Mouse (Mus musculus): ENCODE measurements around the gene Fmnl2. TPM values are rescaled to one million over a fixed set of nuclear protein-coding genes. Genes with fewer than 3 reads are reported as not detected.
A peak's percentile ranks its signal among the peaks of the same experiment; 100 is the strongest.

The Fmnl2 gene
- polyA plus RNA-seq, 1 experiment from 2014 or later = 10.2 TPM

DNA sequence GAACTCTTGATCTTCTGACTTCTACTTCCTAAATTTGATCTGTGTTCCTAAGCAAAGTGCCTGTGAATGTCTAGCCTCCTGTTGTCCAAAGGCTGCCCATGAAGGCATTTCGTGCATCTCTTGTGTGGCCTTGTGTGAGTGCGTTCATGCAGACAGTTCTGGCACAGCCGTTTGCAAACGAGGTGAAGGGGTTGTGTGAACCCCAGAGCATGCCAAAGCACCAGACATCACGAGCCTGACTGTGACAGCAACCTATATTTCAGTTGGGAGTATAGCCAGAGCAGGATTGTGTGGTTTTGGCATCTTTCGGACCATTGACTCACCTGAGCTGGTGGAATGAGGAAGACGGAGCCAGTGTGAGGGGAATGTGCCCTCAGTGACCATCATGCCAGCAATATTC lies 148.5 kb downstream of the Fmnl2 start:
- Histone ChIP-seq H3K4me2 (replicated peaks; ENCODE audit: low read depth, low read length) (no peak overlapping the region), H3K4me1 (ENCODE audit: control insufficient read depth, insufficient read depth, low read length) (0 out of 2 replicates have a peak, but pooled peaks cover 4% of the 10 kb centered on the region), H3K9ac (replicated peaks; ENCODE audit: low read depth, low read length) (no peak overlapping the region), H3K27ac (ENCODE audit: low read length) (no peak overlapping the region), H3K4me3 (ENCODE audit: low read depth, low read length) (no peak overlapping the region), H3K27me3 (ENCODE audit: control insufficient read depth, insufficient read depth, low read length) (no peaks in the 10 kb centered on the region), H3K9me3 (ENCODE audit: control insufficient read depth, low read depth, low read length) (no peaks in the 10 kb centered on the region), H3K36me3 (ENCODE audit: control insufficient read depth, insufficient read depth, low read length) (no peaks in the 10 kb centered on the region)
- ATAC-seq (ENCODE audit: insufficient number of reproducible peaks, insufficient read depth, low FRiP score, low read depth) = no peak
- 85% methylated on average over 7 of the region's 7 CpGs for WGBS

DNA sequence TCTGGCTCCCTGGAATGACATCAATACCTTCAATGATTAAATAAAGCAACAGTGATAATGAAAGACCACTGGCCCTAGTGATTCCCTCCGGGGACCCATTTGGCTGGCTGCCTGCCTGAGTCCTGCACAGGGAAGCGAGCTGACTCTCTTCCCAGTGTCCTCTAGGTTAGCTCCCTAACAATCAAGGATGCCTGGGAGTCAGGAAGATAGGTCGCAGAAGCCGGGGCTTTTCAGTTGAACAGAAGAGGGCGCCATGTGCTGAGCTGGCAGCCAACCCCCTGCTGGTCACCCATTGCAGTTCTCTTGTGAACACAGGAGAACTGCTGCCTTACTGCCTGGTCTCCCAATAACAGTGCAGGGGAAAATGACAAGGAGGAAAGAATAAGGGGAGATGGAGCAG lies 149.5 kb downstream of the Fmnl2 start:
- WGBS = 15% methylated on average over 5 of the region's 5 CpGs
- H3K36me3 ChIP-seq (ENCODE audit: control insufficient read depth, insufficient read depth, low read length) = no peaks in the 10 kb centered on the region
- H3K4me2 ChIP-seq (replicated peaks; ENCODE audit: low read depth, low read length) = no peak overlapping the region
- 0 out of 2 replicates have a peak, but pooled peaks have one; percentile 18 for ATAC-seq (ENCODE audit: insufficient number of reproducible peaks, insufficient read depth, low FRiP score, low read depth)
- no peak overlapping the region for H3K4me3 ChIP-seq (ENCODE audit: low read depth, low read length)
- H3K4me1 ChIP-seq (ENCODE audit: control insufficient read depth, insufficient read depth, low read length) = peaks cover 8% of the 10 kb centered on the region; the same call in 1 of the 2 replicates
- H3K27ac ChIP-seq (ENCODE audit: low read length) = no peak overlapping the region
- H3K9me3 ChIP-seq (ENCODE audit: control insufficient read depth, low read depth, low read length) = no peaks in the 10 kb centered on the region
- H3K9ac ChIP-seq (replicated peaks; ENCODE audit: low read depth, low read length) = no peak overlapping the region
- no peaks in the 10 kb centered on the region for H3K27me3 ChIP-seq (ENCODE audit: control insufficient read depth, insufficient read depth, low read length)

DNA sequence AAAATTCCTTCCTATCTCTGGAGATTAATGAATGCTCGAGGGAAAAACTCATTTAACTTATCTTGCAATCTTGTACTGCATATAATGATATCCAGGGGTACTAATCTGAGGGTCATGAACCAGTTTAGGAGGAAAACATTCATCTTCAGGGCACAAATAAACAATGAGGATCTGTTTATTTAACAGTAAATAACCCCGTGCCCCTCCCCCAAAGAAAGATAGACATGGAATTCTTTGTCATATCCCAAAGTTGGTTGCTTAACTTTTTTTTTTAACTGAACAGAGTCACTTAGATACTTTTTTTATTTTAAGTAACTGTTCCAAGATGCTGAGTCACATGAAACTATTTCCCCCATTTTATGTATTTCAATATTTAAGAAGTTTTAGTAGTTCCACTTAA lies 155.4 kb downstream of the Fmnl2 start:
- no peak for ATAC-seq (ENCODE audit: insufficient number of reproducible peaks, insufficient read depth, low FRiP score, low read depth)
- Histone ChIP-seq H3K27me3 (ENCODE audit: control insufficient read depth, insufficient read depth, low read length) (no peaks in the 10 kb centered on the region), H3K36me3 (ENCODE audit: control insufficient read depth, insufficient read depth, low read length) (no peaks in the 10 kb centered on the region), H3K9ac (replicated peaks; ENCODE audit: low read depth, low read length) (no peak overlapping the region), H3K4me3 (ENCODE audit: low read depth, low read length) (no peak overlapping the region), H3K9me3 (ENCODE audit: control insufficient read depth, low read depth, low read length) (no peaks in the 10 kb centered on the region), H3K4me2 (replicated peaks; ENCODE audit: low read depth, low read length) (no peak overlapping the region), H3K4me1 (ENCODE audit: control insufficient read depth, insufficient read depth, low read length) (peaks cover 12% of the 10 kb centered on the region; the same call in 1 of the 2 replicates), H3K27ac (ENCODE audit: low read length) (no peak overlapping the region)
- WGBS = 13% methylated on average over 2 of the region's 2 CpGs

DNA sequence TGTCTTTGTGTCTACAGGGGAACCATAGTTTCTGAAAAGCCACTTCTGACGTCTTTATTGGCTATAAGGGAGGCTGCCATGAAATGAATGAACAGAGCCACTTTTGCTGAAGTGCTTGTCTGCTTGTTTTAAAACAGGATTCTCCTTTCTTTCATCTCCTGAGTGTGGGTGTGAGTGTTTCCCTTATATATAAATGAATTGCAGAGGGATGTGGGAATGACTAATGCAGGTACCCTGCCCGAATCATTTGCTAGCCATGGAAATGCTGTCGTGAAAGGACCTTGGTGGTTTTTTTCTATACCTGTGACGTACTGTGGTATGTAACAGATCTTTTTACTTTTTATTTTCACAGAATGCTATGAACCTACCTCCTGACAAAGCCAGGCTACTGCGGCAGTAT lies 156.8 kb downstream of the Fmnl2 start:
- Histone ChIP-seq H3K27me3 (ENCODE audit: control insufficient read depth, insufficient read depth, low read length) (no peaks in the 10 kb centered on the region), H3K27ac (ENCODE audit: low read length) (no peak overlapping the region), H3K4me2 (replicated peaks; ENCODE audit: low read depth, low read length) (no peak overlapping the region), H3K9me3 (ENCODE audit: control insufficient read depth, low read depth, low read length) (no peaks in the 10 kb centered on the region), H3K36me3 (ENCODE audit: control insufficient read depth, insufficient read depth, low read length) (no peaks in the 10 kb centered on the region), H3K4me3 (ENCODE audit: low read depth, low read length) (no peak overlapping the region), H3K9ac (replicated peaks; ENCODE audit: low read depth, low read length) (no peak overlapping the region), H3K4me1 (ENCODE audit: control insufficient read depth, insufficient read depth, low read length) (peaks cover 12% of the 10 kb centered on the region; the same call in 1 of the 2 replicates)
- ATAC-seq (ENCODE audit: insufficient number of reproducible peaks, insufficient read depth, low FRiP score, low read depth) = no peak
- WGBS = 72% methylated on average over 5 of the region's 5 CpGs

GRCm38 (mm10) chr2:53022982-53023381 lies 165.3 kb downstream of the Fmnl2 start:
- no peak overlapping the region for H3K4me3 ChIP-seq (ENCODE audit: low read depth, low read length)
- no peak overlapping the region for H3K27ac ChIP-seq (ENCODE audit: low read length)
- no peak overlapping the region for H3K4me2 ChIP-seq (replicated peaks; ENCODE audit: low read depth, low read length)
- H3K27me3 ChIP-seq (ENCODE audit: control insufficient read depth, insufficient read depth, low read length) = no peaks in the 10 kb centered on the region
- H3K4me1 ChIP-seq (ENCODE audit: control insufficient read depth, insufficient read depth, low read length) = no peaks in the 10 kb centered on the region
- no peaks in the 10 kb centered on the region for H3K36me3 ChIP-seq (ENCODE audit: control insufficient read depth, insufficient read depth, low read length)
- H3K9me3 ChIP-seq (ENCODE audit: control insufficient read depth, low read depth, low read length) = no peaks in the 10 kb centered on the region
- WGBS = 87% methylated on average over 3 of the region's 3 CpGs
- H3K9ac ChIP-seq (replicated peaks; ENCODE audit: low read depth, low read length) = no peak overlapping the region
- ATAC-seq (ENCODE audit: insufficient number of reproducible peaks, insufficient read depth, low FRiP score, low read depth) = no peak

DNA sequence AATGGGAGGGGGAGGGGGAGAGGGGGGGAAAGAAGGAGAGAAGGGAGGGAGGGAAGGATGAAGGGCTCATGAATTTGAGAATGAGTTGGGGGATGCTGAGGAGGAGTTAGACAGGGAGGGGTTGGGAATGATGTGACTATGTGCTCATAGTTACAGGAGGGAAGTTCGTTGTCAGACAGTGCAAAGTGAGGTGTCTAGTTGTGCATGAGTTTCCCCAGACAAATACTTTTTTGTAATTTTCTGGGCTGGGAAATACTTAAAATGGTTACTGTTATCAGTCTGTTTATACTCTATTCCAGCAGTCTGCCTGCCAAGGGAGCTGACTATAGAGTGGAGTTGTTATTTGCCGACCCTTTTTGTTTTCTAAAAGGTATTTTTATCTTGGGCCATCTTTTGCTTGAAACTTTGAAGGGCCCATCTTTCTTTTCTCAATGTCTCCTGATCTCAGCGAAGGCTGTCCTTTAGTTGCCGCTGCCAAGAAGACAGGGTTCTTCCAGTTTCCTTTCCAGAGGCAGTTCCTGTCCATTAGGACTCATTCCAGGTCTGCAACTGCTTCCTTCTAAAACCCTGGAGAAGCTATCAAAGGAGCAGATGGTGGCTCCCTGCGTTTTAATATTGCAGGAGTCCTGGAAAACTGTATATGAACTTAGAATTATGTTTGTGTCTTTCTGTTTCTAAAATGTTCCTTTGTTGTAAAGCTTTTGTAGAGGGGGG lies 168.6 kb downstream of the Fmnl2 start:
- Histone ChIP-seq H3K4me3 (ENCODE audit: low read depth, low read length) (no peak overlapping the region), H3K4me2 (replicated peaks; ENCODE audit: low read depth, low read length) (no peak overlapping the region), H3K9me3 (ENCODE audit: control insufficient read depth, low read depth, low read length) (no peaks in the 10 kb centered on the region), H3K9ac (replicated peaks; ENCODE audit: low read depth, low read length) (no peak overlapping the region), H3K4me1 (ENCODE audit: control insufficient read depth, insufficient read depth, low read length) (peaks cover 4% of the 10 kb centered on the region; the same call in 1 of the 2 replicates), H3K27ac (ENCODE audit: low read length) (no peak overlapping the region), H3K27me3 (ENCODE audit: control insufficient read depth, insufficient read depth, low read length) (no peaks in the 10 kb centered on the region), H3K36me3 (ENCODE audit: control insufficient read depth, insufficient read depth, low read length) (no peaks in the 10 kb centered on the region)
- WGBS = 57% methylated on average over 5 of the region's 5 CpGs
- peak; percentile 60; the same call in 1 of the 2 replicates for ATAC-seq (ENCODE audit: insufficient number of reproducible peaks, insufficient read depth, low FRiP score, low read depth)

GRCm38 (mm10) chr2:53028868-53029267 lies 171.2 kb downstream of the Fmnl2 start:
- H3K4me2 ChIP-seq (replicated peaks; ENCODE audit: low read depth, low read length) = no peak overlapping the region
- ATAC-seq (ENCODE audit: insufficient number of reproducible peaks, insufficient read depth, low FRiP score, low read depth) = no peak
- no peak overlapping the region for H3K4me3 ChIP-seq (ENCODE audit: low read depth, low read length)
- no peaks in the 10 kb centered on the region for H3K36me3 ChIP-seq (ENCODE audit: control insufficient read depth, insufficient read depth, low read length)
- H3K9me3 ChIP-seq (ENCODE audit: control insufficient read depth, low read depth, low read length) = no peaks in the 10 kb centered on the region
- H3K9ac ChIP-seq (replicated peaks; ENCODE audit: low read depth, low read length) = no peak overlapping the region
- WGBS = 82% methylated on average over 1 of the region's 1 CpGs
- H3K27me3 ChIP-seq (ENCODE audit: control insufficient read depth, insufficient read depth, low read length) = no peaks in the 10 kb centered on the region
- no peak overlapping the region for H3K27ac ChIP-seq (ENCODE audit: low read length)
- peaks cover 4% of the 10 kb centered on the region; the same call in 1 of the 2 replicates for H3K4me1 ChIP-seq (ENCODE audit: control insufficient read depth, insufficient read depth, low read length)

DNA sequence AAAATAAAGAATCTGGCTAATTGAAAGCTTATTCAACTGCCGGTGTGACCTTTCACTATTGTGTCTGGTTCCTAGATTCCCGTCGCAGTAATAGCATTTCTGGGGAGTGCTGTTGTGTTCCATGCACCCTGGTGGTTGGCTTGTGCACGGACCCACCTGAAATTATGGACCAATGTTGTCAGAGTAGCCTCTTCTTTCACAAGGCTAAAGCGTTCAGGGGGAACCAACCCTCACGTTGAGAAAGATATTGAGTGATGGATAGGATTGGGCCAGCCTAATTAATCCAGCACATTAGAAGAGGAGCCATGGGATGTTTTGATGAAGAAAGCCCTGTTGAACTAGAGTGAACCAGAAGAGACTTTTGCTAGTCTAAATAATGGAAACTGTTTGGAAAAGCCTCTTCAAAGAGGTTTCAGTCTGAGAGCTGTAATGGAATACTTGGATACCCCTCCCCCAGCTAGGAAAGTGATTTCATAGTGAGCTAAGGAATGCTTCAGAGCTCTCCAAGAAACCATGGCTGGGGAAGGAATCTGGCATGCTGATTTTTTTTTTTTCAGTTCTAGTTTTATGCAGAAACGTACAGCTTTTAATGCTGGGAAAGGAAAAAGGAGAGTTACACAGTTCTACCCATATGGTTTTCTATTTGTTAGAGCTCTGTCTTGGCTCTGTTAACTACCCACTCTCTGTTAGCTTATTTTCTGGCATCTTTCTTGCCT lies 172.2 kb downstream of the Fmnl2 start:
- 33% methylated on average over 7 of the region's 7 CpGs for WGBS
- Histone ChIP-seq H3K4me3 (ENCODE audit: low read depth, low read length) (no peak overlapping the region), H3K36me3 (ENCODE audit: control insufficient read depth, insufficient read depth, low read length) (no peaks in the 10 kb centered on the region), H3K4me1 (ENCODE audit: control insufficient read depth, insufficient read depth, low read length) (peaks cover 4% of the 10 kb centered on the region; the same call in 1 of the 2 replicates), H3K27ac (ENCODE audit: low read length) (peak overlapping the region; percentile 68), H3K9me3 (ENCODE audit: control insufficient read depth, low read depth, low read length) (no peaks in the 10 kb centered on the region), H3K27me3 (ENCODE audit: control insufficient read depth, insufficient read depth, low read length) (no peaks in the 10 kb centered on the region), H3K4me2 (replicated peaks; ENCODE audit: low read depth, low read length) (0 out of 2 replicates have a peak overlapping the region, but pooled peaks have one; percentile 10), H3K9ac (replicated peaks; ENCODE audit: low read depth, low read length) (no peak overlapping the region)
- ATAC-seq (ENCODE audit: insufficient number of reproducible peaks, insufficient read depth, low FRiP score, low read depth) = peak; percentile 64; the same call in 1 of the 2 replicates

Data from stomach, embryonic 14.5 days (tissue).